ENCODE assay signal across 9 mouse cellular contexts in the genomic region with DNA sequence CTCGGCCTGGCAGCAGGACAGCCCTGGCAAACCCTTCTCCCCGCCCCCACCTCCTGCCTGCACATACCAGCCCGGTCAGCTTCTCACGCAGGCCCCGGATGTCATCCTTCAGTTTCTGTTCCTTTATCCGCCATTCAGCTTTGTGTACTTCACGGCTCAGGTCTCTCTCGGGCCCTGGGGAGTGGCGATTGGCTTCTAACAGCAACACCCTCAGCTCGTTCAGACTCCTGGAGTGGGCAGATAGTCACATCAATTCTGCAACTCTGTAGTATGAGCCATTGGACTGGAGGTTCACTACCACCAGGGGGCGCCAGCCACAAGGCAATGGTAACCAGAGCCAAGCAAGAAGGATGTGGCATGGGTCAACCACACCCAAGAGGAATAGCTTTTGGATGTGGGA. TPM values are rescaled to one million over a fixed set of nuclear protein-coding genes. Genes with fewer than 3 reads are reported as not detected.
DNase-seq lines count a peak whose midpoint lies in the region; ATAC-seq and TF ChIP-seq lines count a peak whose summit lies in the region.
"Had no signal": no experiment of that assay in that cellular context is flagged by ENCODE, and none has a peak within 500 bp of the region (broad histone marks: within the 10 kb centered on the region; RNA-seq: fewer than 3 reads in every experiment).

No protein-coding gene starts in this region.

- H3K4me3 ChIP-seq in G1E (ENCODE audit: low read depth, low read length) = no peak overlapping the region
- H3K4me3 ChIP-seq in hindbrain, embryonic 11.5 days (ENCODE audit: low read depth, low read length) = no peak overlapping the region
- H3K4me3 ChIP-seq in lung, postnatal 0 days (ENCODE audit: low read depth, low read length) = no peak overlapping the region
- H3K4me3 ChIP-seq: limb, embryonic 15.5 days had no signal

- no peak for TF ChIP-seq EP300 in lung, postnatal 0 days (IDR thresholded peaks at IDR 0.05)

- no peaks in the 10 kb centered on the region; the same call in none of the 2 replicates for H3K27me3 ChIP-seq in G1E (ENCODE audit: insufficient read depth, low read length)
- H3K27me3 ChIP-seq in hindbrain, embryonic 11.5 days (ENCODE audit: control insufficient read depth, insufficient read depth, low read length) = no peaks in the 10 kb centered on the region
- H3K27me3 ChIP-seq in lung, postnatal 0 days (replicated peaks; ENCODE audit: insufficient read depth, low read length) = no peaks in the 10 kb centered on the region
- H3K27me3 ChIP-seq: limb, embryonic 15.5 days had no signal

- H3K36me3 ChIP-seq in G1E (replicated peaks) = no peaks in the 10 kb centered on the region
- peaks cover 17% of the 10 kb centered on the region for H3K36me3 ChIP-seq in hindbrain, embryonic 11.5 days (ENCODE audit: control insufficient read depth, insufficient read depth, low read length)
- H3K36me3 ChIP-seq in lung, postnatal 0 days (ENCODE audit: insufficient read depth, low read length) = peaks cover 7% of the 10 kb centered on the region; the same call in 1 of the 2 replicates

- no peak overlapping the region for H3K27ac ChIP-seq in hindbrain, embryonic 11.5 days (ENCODE audit: low read depth, low read length)
- no peak overlapping the region for H3K27ac ChIP-seq in lung, postnatal 0 days (ENCODE audit: low read length)
- H3K27ac ChIP-seq: limb, embryonic 15.5 days had no signal

- no peaks in the 10 kb centered on the region for H3K9me3 ChIP-seq in G1E (replicated peaks)
- no peaks in the 10 kb centered on the region for H3K9me3 ChIP-seq in hindbrain, embryonic 11.5 days (ENCODE audit: control insufficient read depth, low read length)
- H3K9me3 ChIP-seq in lung, postnatal 0 days (ENCODE audit: low read length) = no peaks in the 10 kb centered on the region
- H3K9me3 ChIP-seq: limb, embryonic 15.5 days had no signal

- peak; percentile 47; the same call in 1 of the 2 replicates for ATAC-seq in G1E (ENCODE audit: extremely low read depth, insufficient number of reproducible peaks, low FRiP score, poor library complexity, severe bottlenecking)
- peak; percentile 74 for ATAC-seq in frontal cortex, adult (ENCODE audit: low TSS enrichment)
- peak; percentile 72; the same call in 1 of the 2 replicates for ATAC-seq in hindbrain, embryonic 11.5 days (ENCODE audit: low FRiP score)
- peak; percentile 76 for ATAC-seq in lung, postnatal 0 days

- 59% methylated on average over 11 of the region's 11 CpGs for WGBS in hindbrain, embryonic 11.5 days
- 50% methylated on average over 11 of the region's 11 CpGs for WGBS in lung, postnatal 0 days

- peaks cover 6% of the 10 kb centered on the region for H3K4me1 ChIP-seq in G1E (ENCODE audit: insufficient read depth, low read depth, low read length)
- no peaks in the 10 kb centered on the region for H3K4me1 ChIP-seq in hindbrain, embryonic 11.5 days (replicated peaks; ENCODE audit: control insufficient read depth, insufficient read depth, low read length)
- 0 out of 2 replicates have a peak, but pooled peaks cover 2% of the 10 kb centered on the region for H3K4me1 ChIP-seq in lung, postnatal 0 days (ENCODE audit: insufficient read depth, low read depth, low read length)

- H3K4me2 ChIP-seq in hindbrain, embryonic 11.5 days (replicated peaks; ENCODE audit: low read depth, low read length) = no peak overlapping the region
- H3K4me2 ChIP-seq in lung, postnatal 0 days (replicated peaks; ENCODE audit: low read depth, low read length) = no peak overlapping the region
- H3K4me2 ChIP-seq: limb, embryonic 15.5 days had no signal

- peak; percentile 70 for DNase-seq in G1E (ENCODE audit: low spot score)
- DNase-seq in cerebellum, adult 11-12 months = peak; percentile 78
- DNase-seq in hindbrain, embryonic 11.5 days (ENCODE audit: low spot score) = peak; percentile 91
- DNase-seq in layer of hippocampus, adult 9-10 months (ENCODE audit: low spot score) = peak; percentile 96
- DNase-seq in lung, postnatal 0 days (ENCODE audit: low spot score) = peak; percentile 85
- DNase-seq in retina, adult 2 months (ENCODE audit: low read depth, low spot score) = peak; percentile 54
- DNase-seq in thymus, postnatal 14 days = peak; percentile 90

- TF ChIP-seq CTCF in G1E (IDR thresholded peaks at IDR 0.05; ENCODE audit: low read depth, low read length) = peak; percentile 83
- TF ChIP-seq CTCF in lung, postnatal 0 days (IDR thresholded peaks at IDR 0.05) = peak; percentile 98

- no peak overlapping the region for H3K9ac ChIP-seq in hindbrain, embryonic 11.5 days (ENCODE audit: low read depth, low read length)
- no peak overlapping the region for H3K9ac ChIP-seq in lung, postnatal 0 days (replicated peaks; ENCODE audit: low read depth)
- H3K9ac ChIP-seq: limb, embryonic 15.5 days had no signal

RNA-seq across cellular contexts. Expression of a gene that starts 37.6 kb away (rescaled TPM):
- total RNA-seq in G1E (2014; fragmentation: Nextera tagmentation) (not detected in 2 replicates), G1E (2017) (1.6 and 2.2 TPM in 2 replicates)
- polyA plus RNA-seq in G1E (2012) = 1.5 TPM in 2 replicates
- 65.3 and 69.3 TPM in 2 replicates for polyA plus RNA-seq in hindbrain, embryonic 11.5 days (2014; fragmentation: Nextera tagmentation; extraction: Ambion mirVana)
- 31.9 and 36.1 TPM in 2 replicates for polyA plus RNA-seq in lung, postnatal 0 days (2015; fragmentation: Nextera tagmentation; extraction: Ambion mirVana)

RNA-seq across cellular contexts. Expression of a gene that starts 58.1 kb away (rescaled TPM):
- total RNA-seq in G1E (2014; fragmentation: Nextera tagmentation) (0.53 TPM in 1 of 2 replicates, not detected in the other), G1E (2017) (0.12 and 0.38 TPM in 2 replicates)
- polyA plus RNA-seq in G1E (2012) = 0.28 and 0.33 TPM in 2 replicates
- 7.4 and 8.0 TPM in 2 replicates for polyA plus RNA-seq in hindbrain, embryonic 11.5 days (2014; fragmentation: Nextera tagmentation; extraction: Ambion mirVana)
- polyA plus RNA-seq in lung, postnatal 0 days (2015; fragmentation: Nextera tagmentation; extraction: Ambion mirVana) = 3.0 and 4.1 TPM in 2 replicates

Comparison
In these comparisons a context has a peak if more than half of its experiments do, and no peak if none do; other contexts are left out.
1. RNA of a gene that starts 37.6 kb away (polyA plus RNA-seq): 65.3 to 69.3 TPM in hindbrain, embryonic 11.5 days and 31.9 to 36.1 TPM in lung, postnatal 0 days; 1.5 TPM in G1E; every median in the first group is over 10 times any median in the second.
2. Peak in every context shown above with its lines, with median percentiles within 50 percentile points of each other: ATAC-seq and DNase-seq.